Mouse (Mus musculus) G1E (cell line): ENCODE measurements around the gene Spcs3.

Experiments used
- CTCF ChIP-seq: IDR thresholded peaks from 2 replicates; pipeline ENCODE4 v1.5.1; 2012; ENCODE audit warnings: low read depth, low read length, inconsistent platforms, mixed read lengths
- GATA1 ChIP-seq: IDR thresholded peaks from 2 replicates; pipeline ENCODE4 v1.6.1; 2012; ENCODE audit warnings: borderline replicate concordance, low read length, inconsistent platforms, mixed read lengths
- GATA2 ChIP-seq: IDR thresholded peaks from 2 replicates; pipeline ENCODE4 v1.6.1; 2012; ENCODE audit warnings: low read depth, low read length, inconsistent platforms, borderline replicate concordance
- POLR2AphosphoS5 ChIP-seq: IDR thresholded peaks from 2 replicates; pipeline ENCODE4 v1.6.1; 2012; ENCODE audit warnings: low read depth, low read length, inconsistent platforms; ENCODE audit not compliant: insufficient replicate concordance
- TAL1 ChIP-seq: conservative IDR thresholded peaks from 2 replicates; pipeline ENCODE4 v1.6.1; 2012; ENCODE audit warnings: low read depth, low read length, inconsistent platforms, mixed read lengths

DNA sequence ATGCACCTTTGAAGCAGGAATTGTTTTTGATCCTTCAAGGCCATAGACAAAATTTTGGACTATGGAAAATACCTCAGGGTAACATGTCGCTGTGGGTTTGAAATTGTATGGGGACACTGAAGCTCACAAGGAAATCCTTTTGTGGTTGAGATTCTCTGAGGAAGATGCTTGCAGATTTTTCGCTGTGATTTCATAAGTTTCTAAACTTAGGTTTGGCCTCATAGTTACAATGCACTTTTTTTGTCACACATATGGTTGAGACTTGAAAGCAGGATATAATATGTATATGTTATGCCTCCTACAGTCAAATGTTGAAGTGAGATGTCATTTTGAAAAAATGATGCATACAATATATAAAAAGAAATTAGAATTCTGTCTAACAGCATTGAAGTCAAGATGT is 25.1 kb upstream of the Spcs3 start:
- no peak for TF ChIP-seq CTCF
- no peak for TF ChIP-seq GATA1
- no peak for TF ChIP-seq POLR2AphosphoS5
- TF ChIP-seq TAL1: no peak
- TF ChIP-seq GATA2: no peak
